Mouse (Mus musculus) frontal cortex, adult (tissue): ENCODE measurements around the gene Tnfsf4.
A peak's percentile ranks its signal among the peaks of the same experiment; 100 is the strongest.

Source experiments
- ATAC-seq: cut with Nextera tagmentation; 2 replicates; pipeline ENCODE4 v1.9.2; 2017; ENCODE audit warnings: mild to moderate bottlenecking, moderate library complexity, mixed read lengths; ENCODE audit not compliant: low TSS enrichment

The Tnfsf4 gene

GRCm38 (mm10) chr1:161394931-161395459, at the start of gene Tnfsf4:
Gene Tnfsf4 (plus strand): TSS chr1:161395409.
- ATAC-seq = no peak

GRCm38 (mm10) chr1:161350981-161351380, 44.2 kb upstream of the Tnfsf4 start:
- ATAC-seq = no peak

- ATAC-seq = no peak
These were observed 30.2 kb upstream of the Tnfsf4 start for GRCm38 (mm10) chr1:161365006-161365405.

GRCm38 (mm10) chr1:161371919-161372318, 23.3 kb upstream of the Tnfsf4 start:
- no peak for ATAC-seq

GRCm38 (mm10) chr1:161375866-161376265, 19.3 kb upstream of the Tnfsf4 start:
- 0 out of 2 replicates have a peak, but pooled peaks have one; percentile 13 for ATAC-seq

GRCm38 (mm10) chr1:161378571-161378970, 16.6 kb upstream of the Tnfsf4 start:
- ATAC-seq = no peak

GRCm38 (mm10) chr1:161379685-161380424, 15.4 kb upstream of the Tnfsf4 start:
- peak; percentile 44; the same call in 1 of the 2 replicates for ATAC-seq

GRCm38 (mm10) chr1:161380425-161380780, 14.8 kb upstream of the Tnfsf4 start:
- ATAC-seq = no peak

GRCm38 (mm10) chr1:161390066-161390465, 5.1 kb upstream of the Tnfsf4 start:
- no peak for ATAC-seq

- no peak; the same call in 1 of the 2 replicates for ATAC-seq
These were observed 2.3 kb upstream of the Tnfsf4 start for GRCm38 (mm10) chr1:161392906-161393305.

- ATAC-seq = no peak
These were observed 401 bp downstream of the Tnfsf4 start for GRCm38 (mm10) chr1:161395610-161396009.

- no peak for ATAC-seq
These were observed 1.1 kb downstream of the Tnfsf4 start for GRCm38 (mm10) chr1:161396351-161396750.

GRCm38 (mm10) chr1:161400126-161400525, 4.9 kb downstream of the Tnfsf4 start:
- ATAC-seq = peak; percentile 96

- ATAC-seq = no peak
These were observed 7.9 kb downstream of the Tnfsf4 start for GRCm38 (mm10) chr1:161403061-161403460.

GRCm38 (mm10) chr1:161406480-161406879, 11.3 kb downstream of the Tnfsf4 start:
- no peak for ATAC-seq

- no peak for ATAC-seq
These were observed 24.7 kb downstream of the Tnfsf4 start for GRCm38 (mm10) chr1:161419926-161420325.

GRCm38 (mm10) chr1:161420646-161421045, 25.4 kb downstream of the Tnfsf4 start:
- no peak for ATAC-seq

GRCm38 (mm10) chr1:161426277-161427056, 31.3 kb downstream of the Tnfsf4 start:
- no peak for ATAC-seq

- no peak for ATAC-seq
These were observed 31.8 kb downstream of the Tnfsf4 start for GRCm38 (mm10) chr1:161427057-161427311.

GRCm38 (mm10) chr1:161435781-161436180, 40.6 kb downstream of the Tnfsf4 start:
- no peak for ATAC-seq

GRCm38 (mm10) chr1:161436503-161436902, 41.3 kb downstream of the Tnfsf4 start:
- no peak for ATAC-seq

GRCm38 (mm10) chr1:161444858-161445257, 49.6 kb downstream of the Tnfsf4 start:
- ATAC-seq = no peak

GRCm38 (mm10) chr1:161451683-161452245, 56.6 kb downstream of the Tnfsf4 start:
- peak; percentile 56 for ATAC-seq
